Mouse (Mus musculus) G1E (cell line): ENCODE results near the gene B3galt1. TPM values are rescaled to one million over a fixed set of nuclear protein-coding genes. Genes with fewer than 3 reads are reported as not detected.

ENCODE experiments used
- ATAC-seq: 2 replicates; pipeline ENCODE4 v1.8.0; 2016; ENCODE audit warnings: mild to moderate bottlenecking; ENCODE audit not compliant: insufficient number of reproducible peaks, poor library complexity, low FRiP score, severe bottlenecking; ENCODE audit errors: extremely low read depth
- DNase-seq: peaks from one replicate; pipeline ENCODE4 v3.0.0; 2012; ENCODE audit warnings: low spot score
- H3K27me3 ChIP-seq: 2 replicates; pipeline ENCODE4 v1.6.1; 2012; ENCODE audit warnings: mild to moderate bottlenecking, low read length, inconsistent platforms; ENCODE audit not compliant: insufficient read depth
- H3K36me3 ChIP-seq: replicated peaks from 2 replicates; pipeline ENCODE3; 2012; ENCODE audit warnings: mild to moderate bottlenecking, inconsistent platforms
- H3K4me1 ChIP-seq: 2 replicates; pipeline ENCODE4 v1.6.1; 2012; ENCODE audit warnings: low read depth, low read length, inconsistent platforms, mixed read lengths; ENCODE audit not compliant: insufficient read depth
- H3K4me3 ChIP-seq: 2 replicates; pipeline ENCODE4 v1.5.1; 2012; ENCODE audit warnings: low read depth, mild to moderate bottlenecking, inconsistent platforms, low read length, moderate library complexity, mixed read lengths
- H3K9me3 ChIP-seq: replicated peaks from 2 replicates; pipeline ENCODE4 v1.6.1; 2012; ENCODE audit warnings: inconsistent platforms
- CTCF ChIP-seq: IDR thresholded peaks from 2 replicates; pipeline ENCODE4 v1.5.1; 2012; ENCODE audit warnings: low read depth, low read length, inconsistent platforms, mixed read lengths
- GATA1 ChIP-seq: IDR thresholded peaks from 2 replicates; pipeline ENCODE4 v1.6.1; 2012; ENCODE audit warnings: borderline replicate concordance, low read length, inconsistent platforms, mixed read lengths
- GATA2 ChIP-seq: IDR thresholded peaks from 2 replicates; pipeline ENCODE4 v1.6.1; 2012; ENCODE audit warnings: low read depth, low read length, inconsistent platforms, borderline replicate concordance
- POLR2AphosphoS5 ChIP-seq: IDR thresholded peaks from 2 replicates; pipeline ENCODE4 v1.6.1; 2012; ENCODE audit warnings: low read depth, low read length, inconsistent platforms; ENCODE audit not compliant: insufficient replicate concordance
- TAL1 ChIP-seq: conservative IDR thresholded peaks from 2 replicates; pipeline ENCODE4 v1.6.1; 2012; ENCODE audit warnings: low read depth, low read length, inconsistent platforms, mixed read lengths
- polyA plus RNA-seq: library from polyadenylated mRNA; stranded (reverse); fragments of >175 nt; gene quantifications from 2 replicates; pipeline ENCODE4 v1.2.3, GENCODE M21; 2012
- total RNA-seq, 2 experiments: library from RNA; stranded (forward) in 1 of 2; stranded (reverse) in 1 of 2; fragments of 200-1000 nt in 1 of 2; fragments of >200 nt in 1 of 2; fragmentation: Nextera tagmentation in 1 of 2; gene quantifications; 2 replicates each; pipeline ENCODE4 v1.2.3; 2014 to 2017

B3galt1 gene
- total and polyA plus RNA-seq, 3 experiments, result 0.16 TPM; not detected in 2

DNA sequence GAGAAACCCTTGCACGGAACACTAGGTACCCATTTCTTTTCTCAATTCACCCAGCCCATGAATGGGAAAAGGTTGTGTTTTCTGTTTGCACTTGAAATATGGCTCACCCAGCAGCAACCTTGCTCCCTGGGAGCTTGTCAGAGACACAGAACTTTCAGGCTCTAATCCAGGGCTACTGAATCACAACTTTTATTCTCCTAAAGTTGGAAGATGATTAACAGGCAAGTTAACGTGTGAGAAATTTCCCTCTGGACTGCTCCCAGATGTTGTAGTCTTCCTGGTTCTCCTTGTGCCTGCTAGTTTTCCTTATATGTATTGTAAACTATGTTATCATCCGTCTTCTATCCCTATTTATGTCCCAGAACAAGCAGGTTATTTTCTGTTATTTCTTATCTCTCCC, 221.9 kb downstream of the B3galt1 start:
- Histone ChIP-seq H3K4me3 (no peak overlapping the region), H3K4me1 (no peaks in the 10 kb centered on the region), H3K9me3 (peaks cover 10% of the 10 kb centered on the region), H3K27me3 (no peaks in the 10 kb centered on the region), H3K36me3 (no peaks in the 10 kb centered on the region)
- ATAC-seq (no peak), DNase-seq (no peak)
- TF ChIP-seq GATA2 (no peak), POLR2AphosphoS5 (no peak), CTCF (no peak), GATA1 (no peak), TAL1 (no peak)

DNA sequence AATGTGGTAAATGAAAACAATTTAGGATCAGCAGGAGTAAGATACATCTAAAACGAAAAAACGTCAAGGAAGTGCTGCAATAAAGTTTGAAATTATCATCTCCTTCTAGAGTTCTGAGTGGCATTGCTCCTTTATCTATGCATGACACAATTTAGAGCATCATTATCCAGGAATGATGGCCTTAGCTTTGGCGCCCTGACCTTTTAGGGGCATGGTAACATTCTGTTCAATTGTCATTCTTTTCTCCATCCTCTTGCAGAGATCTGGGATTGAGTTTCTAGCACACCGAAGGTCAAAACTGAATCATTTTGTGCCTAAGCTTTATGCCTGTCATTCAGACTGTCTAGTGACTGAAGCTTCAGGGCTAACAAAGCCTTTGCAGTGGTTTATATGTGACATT, 231.9 kb downstream of the B3galt1 start:
- TF ChIP-seq GATA1 (no peak), CTCF (no peak), POLR2AphosphoS5 (no peak), GATA2 (no peak), TAL1 (no peak)
- Histone ChIP-seq H3K4me1 (no peaks in the 10 kb centered on the region), H3K36me3 (no peaks in the 10 kb centered on the region), H3K4me3 (no peak overlapping the region), H3K9me3 (peaks cover 11% of the 10 kb centered on the region), H3K27me3 (no peaks in the 10 kb centered on the region)
- ATAC-seq, result no peak
- DNase-seq, result no peak

- no peak for ATAC-seq
- H3K4me1 ChIP-seq, result no peaks in the 10 kb centered on the region
Observed at GRCm38 (mm10) chr2:67799981-67800380, 234.3 kb downstream of the B3galt1 start.

DNA sequence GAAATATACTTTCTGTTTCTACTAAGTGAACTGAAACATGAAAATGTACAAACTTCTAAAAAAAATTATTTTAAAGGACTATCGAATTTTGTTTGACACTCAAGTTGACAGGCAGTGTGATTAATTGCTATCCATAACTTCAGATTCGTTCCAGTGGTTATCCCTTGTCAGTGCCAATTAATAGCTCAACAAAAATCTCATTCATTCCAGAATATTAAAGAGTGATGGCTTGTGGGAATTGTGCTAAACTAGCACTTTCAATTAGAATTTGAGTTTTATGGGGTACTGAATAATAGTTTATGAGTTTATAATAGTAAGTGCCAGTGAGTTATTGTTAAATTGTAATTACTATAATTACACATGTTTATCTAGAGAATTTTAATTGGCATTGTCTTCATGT, 250.5 kb downstream of the B3galt1 start:
- TF ChIP-seq POLR2AphosphoS5, result no peak
- TF ChIP-seq GATA1, result no peak
- TF ChIP-seq TAL1, result no peak
- no peak for TF ChIP-seq CTCF
- TF ChIP-seq GATA2, result no peak

More at GRCm38 (mm10) chr2:67799981-67800380, 234.3 kb downstream of the B3galt1 start:
- Histone ChIP-seq H3K4me3 (no peak overlapping the region), H3K9me3 (peaks cover 13% of the 10 kb centered on the region), H3K36me3 (no peaks in the 10 kb centered on the region), H3K27me3 (no peaks in the 10 kb centered on the region)
- DNase-seq, result no peak
- no peak for TF ChIP-seq GATA2
- TF ChIP-seq GATA1, result no peak
- TF ChIP-seq CTCF, result no peak
- TF ChIP-seq POLR2AphosphoS5, result no peak
- no peak for TF ChIP-seq TAL1

GRCm38 (mm10) chr2:67818014-67818413, 252.3 kb downstream of the B3galt1 start:
- Histone ChIP-seq H3K4me1 (no peaks in the 10 kb centered on the region), H3K36me3 (no peaks in the 10 kb centered on the region), H3K4me3 (no peak overlapping the region), H3K27me3 (no peaks in the 10 kb centered on the region), H3K9me3 (0 out of 2 replicates have a peak, but pooled peaks cover 3% of the 10 kb centered on the region)
- DNase-seq (no peak), ATAC-seq (peak; percentile 8; the same call in 1 of the 2 replicates)
- TF ChIP-seq POLR2AphosphoS5, result no peak
- no peak for TF ChIP-seq TAL1
- TF ChIP-seq GATA2, result no peak
- TF ChIP-seq GATA1, result no peak
- TF ChIP-seq CTCF, result no peak

More for the DNA sequence above, 250.5 kb downstream of the B3galt1 start:
- no peak for DNase-seq
- no peaks in the 10 kb centered on the region for H3K36me3 ChIP-seq
- H3K4me1 ChIP-seq, result no peaks in the 10 kb centered on the region
- ATAC-seq, result no peak
- no peaks in the 10 kb centered on the region for H3K27me3 ChIP-seq
- H3K9me3 ChIP-seq, result 0 out of 2 replicates have a peak, but pooled peaks cover 3% of the 10 kb centered on the region
- H3K4me3 ChIP-seq, result no peak overlapping the region

DNA sequence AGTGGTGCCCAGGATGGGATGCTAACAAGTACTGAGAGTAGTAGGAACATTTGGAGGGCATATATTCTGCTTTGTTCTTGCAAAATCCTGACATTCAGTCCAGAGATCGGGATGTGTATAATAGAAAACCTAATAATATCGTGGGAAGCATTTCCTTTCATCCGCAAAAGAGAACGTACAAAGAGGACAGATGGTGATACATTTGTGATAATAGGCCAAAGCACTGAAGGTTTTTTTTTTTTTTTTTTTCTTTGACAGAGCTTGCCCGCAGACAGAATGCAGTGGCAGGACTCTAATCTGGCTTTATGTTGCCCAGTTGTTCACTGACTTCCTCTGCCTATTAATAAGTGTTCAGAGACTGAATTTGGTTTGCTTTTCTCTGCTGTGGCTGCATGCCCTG, 256.7 kb downstream of the B3galt1 start:
- ATAC-seq (no peak), DNase-seq (no peak)
- TF ChIP-seq GATA1 (no peak), CTCF (no peak), POLR2AphosphoS5 (no peak), GATA2 (no peak), TAL1 (no peak)
- Histone ChIP-seq H3K9me3 (peaks cover 11% of the 10 kb centered on the region), H3K36me3 (no peaks in the 10 kb centered on the region), H3K4me3 (no peak overlapping the region), H3K27me3 (no peaks in the 10 kb centered on the region), H3K4me1 (no peaks in the 10 kb centered on the region)
